Mouse (Mus musculus) thymus, adult 18-20 months (tissue): ENCODE measurements around the gene Acads.
"Not testable (repeated sequence)": the region's sequence is repeated elsewhere in the genome, so short reads cannot be mapped to it uniquely, and the experiment has no call there.

Experiments used
- DNase-seq, 2 experiments: peaks; one replicate each; pipeline ENCODE4 v3.0.0; 2022; ENCODE audit warnings: mixed read lengths in 2 of 2

Acads gene

GRCm38 (mm10) chr5:115118961-115119570 is at the start of gene Acads:
Gene Acads, minus strand, starts transcription at chr5:115119346.
- DNase-seq, result peak; percentile 86 to 89

- peak; percentile 64 to 84 for DNase-seq
Measured at GRCm38 (mm10) chr5:115167396-115167795, 48.2 kb upstream of the Acads start.

- DNase-seq, result no peak
Measured at GRCm38 (mm10) chr5:115166815-115167194, 47.7 kb upstream of the Acads start.

- no peak for DNase-seq
Measured at GRCm38 (mm10) chr5:115165895-115166814, 47.0 kb upstream of the Acads start.

DNA sequence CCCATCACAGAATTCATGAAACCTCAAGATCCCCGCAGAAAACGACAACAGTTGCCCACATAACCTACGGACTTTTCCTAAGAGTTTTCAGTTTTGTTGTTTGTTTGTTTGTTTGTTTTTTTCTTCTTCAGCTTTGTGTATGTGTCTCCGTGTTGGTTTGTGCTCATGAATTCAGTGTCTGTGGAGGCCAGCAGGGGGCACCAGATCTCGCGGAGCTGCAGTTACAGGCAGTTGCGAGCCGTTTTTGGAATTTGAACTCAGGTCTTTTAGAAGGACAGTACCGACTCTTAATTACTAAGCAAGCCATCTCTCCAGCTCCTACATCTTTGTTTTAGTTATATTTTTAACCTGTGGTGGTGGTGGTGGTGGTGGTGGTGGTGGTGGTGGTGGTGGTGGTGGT is 46.2 kb upstream of the Acads start:
- no peak for DNase-seq

GRCm38 (mm10) chr5:115164446-115164845 is 45.3 kb upstream of the Acads start:
- DNase-seq, result not testable (repeated sequence)

- peak; percentile 46 to 55 for DNase-seq
Measured at GRCm38 (mm10) chr5:115163563-115163962, 44.4 kb upstream of the Acads start.

GRCm38 (mm10) chr5:115161940-115162279 is 42.8 kb upstream of the Acads start:
- not testable (repeated sequence) for DNase-seq

- no peak for DNase-seq
Measured at GRCm38 (mm10) chr5:115161064-115161939, 42.2 kb upstream of the Acads start.

DNA sequence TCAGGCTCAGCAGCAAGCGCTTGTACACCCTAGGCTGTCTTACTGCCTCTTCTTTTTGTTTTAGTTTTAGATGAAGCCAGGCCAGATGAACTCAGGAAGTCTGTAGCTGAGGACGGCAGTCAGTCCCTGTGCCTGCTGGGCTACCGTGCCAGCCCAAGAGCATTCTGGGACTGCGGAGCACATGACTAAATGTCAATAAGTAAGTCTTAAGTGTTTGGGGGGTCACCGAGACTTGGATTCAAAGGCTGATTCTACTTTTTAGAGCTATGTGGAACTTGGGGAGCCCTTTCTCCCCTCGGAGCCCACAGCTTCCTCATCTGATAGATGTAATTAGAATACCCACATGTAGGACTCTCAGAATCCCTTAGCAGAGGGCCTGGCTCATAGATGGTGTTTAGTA is 41.5 kb upstream of the Acads start:
- DNase-seq, result no peak

DNA sequence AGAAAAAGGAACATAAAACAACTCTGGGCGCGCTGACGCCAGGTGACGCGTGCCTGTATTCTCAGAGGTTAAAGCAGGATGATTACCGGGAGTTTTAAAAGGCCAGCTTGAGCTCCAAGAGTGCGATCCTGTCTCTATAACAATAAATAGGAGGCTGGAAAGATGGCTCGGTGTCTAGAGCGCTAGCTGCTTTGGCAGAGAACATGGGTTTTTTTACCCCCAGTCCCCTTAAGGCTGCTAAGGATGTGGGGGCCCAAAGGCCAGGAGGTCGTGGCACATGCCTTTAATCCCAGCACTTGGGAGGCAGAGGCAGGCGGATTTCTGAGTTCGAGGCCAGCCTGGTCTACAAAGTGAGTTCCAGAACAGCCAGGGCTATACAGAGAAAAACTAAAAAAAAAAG is 40.0 kb upstream of the Acads start:
- DNase-seq, result no peak

- peak; percentile 99 for DNase-seq
Measured at GRCm38 (mm10) chr5:115158040-115158983, 39.2 kb upstream of the Acads start, which contains the start of gene Mlec. Gene Mlec, minus strand, starts transcription at chr5:115158179.

GRCm38 (mm10) chr5:115156933-115157589 is 37.9 kb upstream of the Acads start:
- DNase-seq, result peak in 1 of 2 experiments; percentile 42

DNA sequence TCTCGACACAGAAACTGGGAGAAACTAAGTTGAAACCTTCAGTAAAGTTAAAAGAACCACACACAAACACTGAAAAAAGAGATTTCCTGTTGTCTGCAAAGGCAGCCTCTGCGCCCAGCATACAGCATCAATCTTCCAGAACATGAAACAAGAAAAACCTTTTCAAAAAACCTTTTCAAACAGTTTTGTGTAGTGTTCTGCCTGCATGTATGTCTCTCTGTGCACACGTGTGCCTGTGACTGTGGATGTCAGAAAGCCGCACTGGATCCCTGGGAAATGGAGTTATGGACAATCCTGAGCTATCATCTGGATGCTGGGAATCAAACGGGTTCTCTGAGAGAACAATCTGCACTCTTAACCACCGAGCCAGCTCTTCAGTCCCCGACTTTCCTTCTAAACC is 37.3 kb upstream of the Acads start:
- no peak for DNase-seq

DNA sequence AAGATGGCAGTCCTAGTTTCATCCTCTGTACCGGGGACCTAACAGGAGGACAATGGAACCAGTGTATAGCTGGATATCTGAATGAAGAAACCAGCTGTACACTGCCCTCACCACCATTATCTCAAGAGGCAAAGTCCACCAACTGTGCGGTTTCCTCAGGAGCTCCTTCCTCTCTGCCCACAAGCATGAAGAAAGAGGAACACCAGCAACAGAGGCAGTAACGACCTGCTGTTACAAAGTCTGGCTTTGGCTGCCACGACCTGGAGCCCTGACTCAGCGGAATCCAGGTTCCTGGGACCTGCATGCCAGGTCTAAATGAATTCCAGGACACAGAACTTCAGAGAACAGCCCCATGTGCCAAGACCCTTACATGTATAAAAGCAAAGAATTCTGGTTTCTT is 36.7 kb upstream of the Acads start:
- peak in 1 of 2 experiments; percentile 42 for DNase-seq

GRCm38 (mm10) chr5:115155156-115155631 is 36.0 kb upstream of the Acads start:
- DNase-seq, result no peak

GRCm38 (mm10) chr5:115152132-115152956 is 33.2 kb upstream of the Acads start:
- no peak for DNase-seq

- no peak for DNase-seq
Measured at GRCm38 (mm10) chr5:115151457-115151856, 32.3 kb upstream of the Acads start.

DNA sequence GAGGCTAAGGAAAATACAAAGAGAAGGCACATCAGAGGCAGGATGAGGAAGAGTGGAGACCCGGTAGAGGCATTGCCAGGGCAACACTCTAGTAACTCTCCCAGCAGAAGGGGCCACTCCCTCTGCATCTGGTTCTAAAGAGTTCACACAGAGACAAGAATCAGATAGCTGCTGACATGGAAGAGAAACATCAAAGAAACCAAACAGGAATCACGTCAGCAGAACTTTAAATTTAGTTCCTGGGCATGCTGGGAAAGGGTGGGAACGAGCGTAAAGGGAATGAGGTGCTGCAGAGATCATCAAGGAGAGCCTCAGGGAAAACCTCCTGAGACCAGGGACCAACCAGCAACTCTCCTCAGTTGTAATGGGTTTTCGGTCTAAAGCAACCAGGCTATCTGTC is 31.8 kb upstream of the Acads start:
- no peak for DNase-seq
